Mouse (Mus musculus) kidney, postnatal 36 days (tissue): ENCODE data around the gene Thbs3.

Experiments
- DNase-seq, 2 experiments: peaks; one replicate each; pipeline ENCODE4 v3.0.0; 2021 to 2022; ENCODE audit warnings: mixed read lengths in 2 of 2

Thbs3 gene

DNA sequence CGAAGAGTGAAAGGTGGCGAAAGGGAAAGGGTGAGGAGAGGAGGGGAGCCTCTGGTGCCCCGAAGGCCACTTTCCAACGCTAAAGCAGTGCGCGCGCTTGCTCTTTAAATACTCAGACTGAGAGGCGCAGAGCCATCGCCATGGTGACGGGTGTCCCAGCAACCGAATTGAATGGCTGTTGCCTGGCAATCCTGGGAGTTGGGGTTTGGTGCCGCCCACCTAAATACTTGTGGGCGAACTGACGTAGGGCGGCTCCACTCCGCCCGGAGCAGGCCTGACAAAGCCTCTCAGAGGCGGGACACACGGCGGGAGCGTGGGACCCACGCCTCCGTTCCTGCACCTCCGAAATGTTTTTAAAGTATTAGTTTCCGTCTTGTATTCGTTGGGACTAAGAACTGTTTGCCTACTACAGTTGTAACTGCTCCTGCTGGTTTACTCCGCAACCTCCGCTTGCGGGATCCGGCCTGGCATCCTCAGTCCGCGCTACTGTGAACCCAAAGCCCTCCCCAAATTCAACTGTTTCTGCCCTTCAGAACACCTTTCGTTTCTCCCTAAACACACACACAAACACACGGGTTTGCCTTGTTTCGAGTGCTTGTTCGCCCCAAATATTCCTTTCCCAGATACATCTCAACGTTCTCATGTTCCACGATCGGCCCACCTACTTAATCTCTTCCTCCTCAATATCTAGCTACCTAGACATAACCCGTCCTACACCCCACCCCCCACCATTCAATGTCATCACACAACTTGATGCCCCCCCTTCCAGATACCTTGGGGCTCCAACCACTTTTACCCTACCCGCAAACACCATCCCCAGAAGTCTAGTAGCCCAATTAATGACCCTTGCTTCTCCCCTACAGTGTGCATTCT is 12.6 kb downstream of the Thbs3 start:
- peak; percentile 92 to 94 for DNase-seq

DNA sequence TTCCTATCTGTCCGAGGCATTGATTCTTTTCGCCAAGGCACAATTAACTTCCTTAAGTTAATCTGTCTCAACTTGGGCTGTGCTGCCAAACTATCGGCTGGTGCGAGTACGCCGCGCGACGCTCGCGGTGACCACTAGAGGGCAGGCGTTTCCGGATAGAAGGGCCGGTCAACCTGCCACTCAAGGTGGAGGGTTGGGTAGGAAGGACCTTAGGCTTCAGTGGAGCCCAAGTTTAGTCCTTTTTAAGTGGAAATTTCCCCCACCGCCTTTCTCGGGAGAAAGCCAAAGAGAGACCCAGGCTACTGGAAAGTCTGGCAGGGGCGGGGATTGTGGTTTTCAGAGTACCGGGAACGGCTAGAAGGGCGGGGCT is 13.2 kb downstream of the Thbs3 start:
- peak; percentile 91 to 94 for DNase-seq

DNA sequence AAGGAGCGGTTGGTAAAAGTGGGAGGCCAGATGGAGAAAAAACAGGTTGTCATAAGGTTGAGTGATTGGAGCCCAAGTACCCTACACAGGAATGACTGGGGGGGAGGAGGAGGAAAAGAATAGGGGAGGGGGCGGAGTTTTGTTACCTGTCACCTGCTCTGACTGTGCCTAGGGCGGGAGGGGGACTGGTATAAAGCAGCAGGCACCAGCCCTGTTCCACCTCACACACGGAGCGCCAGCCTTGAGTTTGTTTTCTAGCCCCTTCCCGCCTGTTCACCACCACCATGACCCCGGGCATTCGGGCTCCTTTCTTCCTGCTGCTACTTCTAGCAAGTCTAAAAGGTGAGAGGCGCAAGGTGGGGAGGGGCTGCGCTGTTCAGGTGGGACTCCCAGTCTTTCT is 13.9 kb downstream of the Thbs3 start, which contains the start of gene Muc1:
TSS of gene Muc1 (plus strand) at position 222 of the 400 bp plus-strand sequence.
- peak; percentile 48 to 51 for DNase-seq

DNA sequence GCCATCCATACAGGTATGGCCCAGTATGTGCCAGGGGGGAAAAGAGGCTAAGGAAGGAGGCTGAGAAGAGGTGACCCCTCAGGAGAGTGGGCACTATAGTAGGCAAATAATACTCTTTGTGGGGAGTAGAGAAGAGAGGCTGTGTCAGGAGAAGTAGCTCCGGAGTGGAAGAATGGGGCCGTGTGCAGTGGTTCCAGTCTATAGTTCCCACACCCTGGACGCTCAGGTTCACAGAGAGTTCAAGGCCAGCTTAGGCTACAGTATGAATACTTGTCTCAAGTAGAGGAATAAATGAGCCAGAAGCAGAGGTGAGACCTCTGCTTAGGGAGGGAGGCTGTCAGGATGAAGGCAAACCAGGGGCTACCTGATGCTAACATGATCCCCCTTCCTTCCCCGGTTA is 14.3 kb downstream of the Thbs3 start:
- DNase-seq, result no peak

DNA sequence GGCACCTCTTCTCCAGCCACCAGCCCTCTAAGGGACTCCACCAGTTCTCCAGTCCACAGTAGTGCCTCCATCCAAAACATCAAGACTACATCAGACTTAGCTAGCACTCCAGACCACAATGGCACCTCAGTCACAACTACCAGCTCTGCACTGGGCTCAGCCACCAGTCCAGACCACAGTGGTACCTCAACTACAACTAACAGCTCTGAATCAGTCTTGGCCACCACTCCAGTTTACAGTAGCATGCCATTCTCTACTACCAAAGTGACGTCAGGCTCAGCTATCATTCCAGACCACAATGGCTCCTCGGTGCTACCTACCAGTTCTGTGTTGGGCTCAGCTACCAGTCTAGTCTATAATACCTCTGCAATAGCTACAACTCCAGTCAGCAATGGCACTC is 15.6 kb downstream of the Thbs3 start:
- DNase-seq, result no peak

DNA sequence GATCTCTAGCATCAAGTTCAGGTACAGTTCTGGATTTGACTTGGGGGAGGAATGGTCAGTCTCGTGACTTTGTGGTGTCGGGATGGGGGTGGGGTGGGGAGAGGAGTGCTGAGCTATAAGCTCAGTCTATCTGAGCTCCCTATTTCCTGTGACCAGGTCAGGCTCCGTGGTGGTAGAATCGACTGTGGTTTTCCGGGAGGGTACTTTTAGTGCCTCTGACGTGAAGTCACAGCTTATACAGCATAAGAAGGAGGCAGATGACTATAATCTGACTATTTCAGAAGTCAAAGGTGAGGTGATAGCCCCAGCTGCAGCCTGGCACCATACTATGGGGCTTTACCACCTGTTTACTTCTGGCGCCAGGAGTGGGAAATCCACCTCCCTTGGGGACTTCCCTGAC is 16.4 kb downstream of the Thbs3 start:
- DNase-seq, result no peak

DNA sequence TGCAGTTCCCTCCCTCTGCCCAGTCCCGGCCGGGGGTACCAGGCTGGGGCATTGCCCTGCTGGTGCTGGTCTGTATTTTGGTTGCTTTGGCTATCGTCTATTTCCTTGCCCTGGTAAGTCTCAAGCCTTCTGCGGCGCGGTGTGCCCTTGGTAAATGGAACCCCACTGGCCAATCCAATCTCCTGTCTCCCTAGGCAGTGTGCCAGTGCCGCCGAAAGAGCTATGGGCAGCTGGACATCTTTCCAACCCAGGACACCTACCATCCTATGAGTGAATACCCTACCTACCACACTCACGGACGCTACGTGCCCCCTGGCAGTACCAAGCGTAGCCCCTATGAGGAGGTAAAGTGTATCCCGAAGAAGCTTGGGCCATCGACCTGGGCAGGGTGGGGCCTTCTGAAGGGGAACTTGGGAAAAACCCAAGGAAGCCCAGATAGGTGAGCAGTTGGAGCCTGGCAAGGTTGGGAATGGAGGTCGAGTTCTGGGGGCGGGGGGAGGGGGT is 16.8 kb downstream of the Thbs3 start:
- no peak for DNase-seq

DNA sequence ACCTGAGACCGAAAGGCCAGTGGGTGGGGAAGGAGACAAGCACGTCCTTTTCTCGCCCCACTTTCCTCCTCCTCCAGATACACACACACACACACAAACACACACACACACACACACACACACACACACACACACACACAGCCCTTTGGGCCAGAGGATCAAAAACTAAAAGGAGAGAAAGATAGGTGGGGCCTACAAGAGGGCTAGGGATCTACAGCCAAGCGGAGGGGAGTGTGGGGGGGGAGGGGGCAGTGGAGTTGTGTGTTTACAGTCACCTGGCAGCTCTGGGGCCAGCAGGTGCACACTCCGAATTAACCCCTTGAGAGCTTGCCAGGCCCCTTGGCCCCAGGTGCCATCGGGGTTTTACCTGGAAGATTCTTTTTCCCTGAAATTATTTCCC is 17.6 kb downstream of the Thbs3 start:
- no peak for DNase-seq

DNA sequence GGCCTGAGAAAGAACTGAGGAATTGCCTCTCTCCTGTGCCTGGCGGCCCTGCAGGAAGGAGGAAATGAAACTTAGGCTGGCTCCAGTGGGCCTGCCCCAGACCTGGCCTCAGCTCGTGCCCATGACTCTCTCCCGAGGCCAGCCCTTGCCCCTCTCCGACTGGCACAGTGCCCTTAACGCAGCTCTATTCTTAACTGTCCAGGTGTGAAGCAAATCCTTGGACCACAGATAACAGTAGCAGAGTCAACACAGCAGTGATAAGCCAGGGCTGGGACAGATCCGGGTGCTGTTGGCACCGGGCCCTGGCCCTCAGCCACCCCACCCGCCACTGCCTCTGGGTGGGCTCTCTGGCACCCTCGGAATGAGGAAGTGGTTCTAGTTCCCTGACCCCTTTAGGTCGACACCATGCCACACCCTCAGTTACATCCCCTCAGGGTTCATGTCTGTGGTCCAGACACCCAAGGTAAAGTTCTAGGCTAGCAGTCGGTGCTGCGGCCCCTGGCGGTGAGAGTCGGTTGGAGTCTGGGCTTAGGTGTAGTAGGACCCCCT is 18.7 kb downstream of the Thbs3 start:
- DNase-seq, result peak in 1 of 2 experiments; percentile 38

DNA sequence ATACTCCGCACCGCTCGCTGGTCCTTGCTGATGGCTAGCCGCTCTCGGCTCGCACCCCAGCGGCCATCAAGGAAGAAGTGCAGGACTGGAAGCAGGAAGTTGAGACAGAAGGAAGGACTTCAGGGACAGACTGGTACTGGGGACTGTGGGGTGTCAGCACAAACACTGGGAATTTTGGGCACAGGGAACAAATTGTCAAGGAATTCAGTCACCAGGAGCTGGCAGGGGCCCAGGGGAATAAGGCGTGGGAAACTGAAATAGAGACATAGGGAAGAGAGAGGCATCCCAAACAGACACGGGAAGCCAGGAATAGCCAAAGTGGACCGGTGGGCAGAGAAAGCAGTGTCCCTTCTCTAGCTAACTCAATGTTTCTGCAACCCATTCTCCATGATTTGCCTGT is 21.5 kb downstream of the Thbs3 start:
- DNase-seq, result no peak

DNA sequence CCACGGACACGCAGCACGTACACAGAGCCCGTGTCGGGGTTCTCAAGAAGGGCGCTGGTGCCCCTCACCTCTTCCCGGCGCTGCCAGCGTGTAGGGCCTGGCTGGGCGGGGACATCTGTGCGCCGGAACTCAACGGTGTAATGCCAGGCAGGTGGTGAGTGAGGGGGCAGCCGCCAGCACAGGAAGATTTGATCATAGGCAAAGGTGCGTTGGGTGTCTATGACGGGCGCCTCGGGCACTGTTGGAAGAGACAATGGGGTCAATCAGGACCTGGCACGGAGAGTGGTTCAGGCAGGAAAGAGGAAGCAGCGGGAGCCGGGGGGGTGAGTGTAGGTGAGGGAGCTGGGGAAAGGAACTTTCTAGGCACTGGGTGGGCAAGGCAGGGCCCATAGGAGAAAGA is 22.7 kb downstream of the Thbs3 start:
- no peak for DNase-seq

DNA sequence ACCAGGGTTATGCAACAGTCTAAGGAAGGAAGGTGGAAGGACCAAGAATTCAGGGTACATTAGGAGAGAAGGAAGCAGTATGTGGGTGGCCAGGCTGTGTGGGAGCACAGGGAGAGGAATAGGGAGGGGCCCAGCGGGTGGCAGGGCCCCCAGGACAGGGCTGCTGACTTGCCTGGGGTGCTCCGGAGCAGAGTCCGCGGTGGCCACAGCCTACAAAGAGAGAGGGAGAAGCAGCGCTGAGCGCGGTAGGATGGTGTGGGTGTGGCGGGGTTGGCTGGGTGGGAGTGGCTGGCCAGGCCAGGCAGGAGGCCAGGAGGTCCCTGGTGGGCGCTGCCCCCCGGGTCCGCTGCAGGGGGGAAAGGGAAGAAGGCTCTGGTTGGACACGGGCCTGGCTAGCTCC is 23.5 kb downstream of the Thbs3 start:
- peak in 1 of 2 experiments; percentile 53 for DNase-seq

DNA sequence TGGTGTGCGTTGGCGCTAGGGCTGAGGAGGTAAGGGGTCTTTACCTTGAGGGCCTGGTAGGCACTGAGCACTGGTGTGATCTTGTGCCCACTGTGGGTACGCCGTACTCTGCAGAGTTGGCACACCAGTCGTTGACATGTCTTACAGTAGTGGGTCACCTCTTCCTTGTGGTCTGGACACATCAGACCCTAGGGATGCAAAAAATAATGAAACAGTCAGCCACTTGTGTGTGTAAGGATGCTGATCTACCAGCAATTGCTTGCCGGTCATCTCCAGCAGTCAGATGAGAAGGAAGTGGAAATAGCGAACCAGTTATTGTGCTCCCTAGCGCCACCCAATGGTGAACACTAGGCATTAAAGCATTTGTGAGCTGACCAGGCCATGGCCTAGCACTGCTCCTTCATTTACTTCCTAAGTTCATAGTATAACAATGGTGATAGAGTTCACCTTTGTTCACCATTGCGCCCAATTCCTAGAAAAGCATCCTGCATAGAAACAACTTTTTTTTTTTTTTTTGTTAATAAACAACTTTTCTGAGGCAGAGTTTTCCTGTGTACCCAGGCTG is 27.4 kb downstream of the Thbs3 start:
- peak; percentile 71 to 87 for DNase-seq

DNA sequence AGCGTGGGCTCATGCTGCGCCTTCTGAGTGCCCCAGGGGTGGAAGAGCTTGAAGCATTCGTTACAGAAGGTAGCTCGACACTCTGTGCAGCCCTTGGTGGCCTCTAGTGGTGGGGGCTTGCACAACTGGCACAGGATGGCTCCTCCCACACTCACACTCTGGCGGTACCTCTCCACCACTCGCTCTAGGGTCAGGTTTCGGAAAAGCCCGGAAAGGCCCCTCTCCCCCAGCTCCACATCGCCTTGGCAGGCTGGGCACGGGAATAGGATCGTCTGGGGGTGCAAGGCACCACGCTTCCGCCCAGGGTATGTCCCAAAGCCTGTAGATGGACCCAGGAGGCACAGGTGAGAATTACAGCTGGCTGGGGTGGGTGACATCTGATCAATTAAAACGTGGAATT is 28.6 kb downstream of the Thbs3 start:
- DNase-seq, result peak; percentile 64 to 79

DNA sequence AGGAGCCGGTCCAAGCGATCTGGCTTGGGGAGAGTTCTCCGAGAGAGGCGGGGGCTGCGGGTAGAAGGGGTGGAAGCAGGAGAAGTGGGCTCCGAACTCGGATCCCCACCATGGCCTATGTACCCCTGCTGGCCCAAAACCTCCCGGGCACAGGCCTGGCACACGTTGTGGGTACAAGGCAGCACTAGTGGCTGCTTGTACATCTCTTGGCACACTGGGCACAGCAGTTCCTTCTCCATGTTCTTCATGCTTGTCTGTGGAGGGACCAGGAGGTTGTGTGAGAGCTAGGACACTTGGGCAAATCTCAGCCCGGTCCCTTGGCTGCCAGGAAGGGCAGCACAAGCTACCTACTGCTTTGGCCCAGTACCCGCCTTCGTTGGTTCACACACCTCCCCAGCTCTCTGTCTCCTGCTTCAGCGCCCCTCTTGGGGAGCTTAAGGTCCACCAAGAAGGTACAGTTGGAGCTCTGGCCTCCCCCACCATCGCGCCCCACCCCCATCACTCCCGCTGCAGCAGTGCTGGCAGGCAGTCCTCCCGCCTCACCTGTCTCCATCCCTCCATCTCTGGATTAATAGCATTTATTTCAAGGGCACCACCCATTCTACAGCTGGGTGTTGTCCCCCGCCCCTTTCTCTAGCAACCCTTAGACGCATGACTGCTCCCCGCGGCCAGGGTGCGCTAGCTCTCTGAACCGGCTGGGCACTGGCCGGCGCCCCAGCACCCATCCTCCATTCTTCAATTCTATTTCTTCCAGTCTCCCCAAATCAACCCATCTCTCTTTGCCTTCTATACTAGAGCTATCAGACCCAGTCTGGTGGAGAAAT is 29.4 kb downstream of the Thbs3 start:
- DNase-seq, result peak; percentile 62 to 79

DNA sequence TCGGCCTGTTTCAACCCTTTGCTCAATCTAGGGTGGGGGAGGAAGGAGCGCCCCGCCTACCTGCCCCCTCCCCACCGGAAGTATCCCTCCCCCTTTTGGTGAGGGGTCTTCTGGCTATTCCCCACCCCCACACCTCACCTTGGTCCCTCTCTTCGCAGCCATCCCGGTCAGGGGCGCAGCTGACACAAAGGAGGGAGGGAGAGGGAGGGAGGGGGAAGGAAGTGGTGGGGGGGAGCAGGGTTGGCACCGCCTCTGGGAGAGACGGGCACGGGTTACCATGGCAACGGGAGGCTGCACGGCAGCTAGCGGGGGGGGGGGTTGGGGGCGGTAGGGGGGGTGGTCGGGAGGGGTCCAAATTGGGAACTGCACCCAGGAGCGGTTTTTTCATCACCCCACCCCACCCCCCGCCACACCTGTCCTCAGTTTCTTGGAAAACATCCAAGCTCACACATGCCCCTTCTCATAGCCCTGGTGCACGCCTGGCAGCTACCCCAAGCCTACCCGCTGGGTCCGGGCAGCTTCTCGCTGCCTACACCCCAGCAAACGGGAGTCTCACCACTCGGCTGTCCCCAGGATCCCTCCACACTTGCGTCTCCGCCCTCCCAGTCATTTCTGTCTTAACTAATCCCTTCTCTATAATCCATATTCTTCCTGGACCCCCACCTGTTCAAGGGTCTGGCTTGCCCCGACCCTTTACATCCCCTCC is 30.2 kb downstream of the Thbs3 start:
- DNase-seq, result peak in 1 of 2 experiments; percentile 43

DNA sequence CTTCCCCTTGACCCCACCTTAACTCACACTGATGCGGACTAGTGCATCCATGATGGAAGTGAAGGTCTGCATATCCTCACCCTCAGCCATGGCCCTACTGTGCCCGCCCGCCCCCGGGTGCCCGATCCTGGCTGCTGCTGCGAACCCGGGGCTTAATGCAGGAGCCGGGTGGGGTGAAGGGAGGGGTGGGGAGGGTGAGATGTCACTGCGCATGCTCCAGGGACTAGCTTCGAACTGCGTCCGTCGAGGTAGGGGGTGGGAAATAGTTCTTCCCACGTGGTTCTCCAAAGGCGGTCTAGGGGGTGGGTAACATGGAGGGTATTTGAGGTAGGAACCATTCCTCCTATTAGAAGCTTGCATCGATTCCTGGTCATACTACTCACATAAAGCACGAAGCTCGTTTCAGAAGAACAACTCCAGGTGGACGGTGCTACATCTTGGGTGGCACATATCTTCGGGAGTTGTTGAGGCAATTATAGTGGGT is 30.8 kb downstream of the Thbs3 start, which contains the start of gene Krtcap2:
TSS of gene Krtcap2 (plus strand) at position 279 of the 484 bp plus-strand sequence.
- DNase-seq, result peak in 1 of 2 experiments; percentile 35

DNA sequence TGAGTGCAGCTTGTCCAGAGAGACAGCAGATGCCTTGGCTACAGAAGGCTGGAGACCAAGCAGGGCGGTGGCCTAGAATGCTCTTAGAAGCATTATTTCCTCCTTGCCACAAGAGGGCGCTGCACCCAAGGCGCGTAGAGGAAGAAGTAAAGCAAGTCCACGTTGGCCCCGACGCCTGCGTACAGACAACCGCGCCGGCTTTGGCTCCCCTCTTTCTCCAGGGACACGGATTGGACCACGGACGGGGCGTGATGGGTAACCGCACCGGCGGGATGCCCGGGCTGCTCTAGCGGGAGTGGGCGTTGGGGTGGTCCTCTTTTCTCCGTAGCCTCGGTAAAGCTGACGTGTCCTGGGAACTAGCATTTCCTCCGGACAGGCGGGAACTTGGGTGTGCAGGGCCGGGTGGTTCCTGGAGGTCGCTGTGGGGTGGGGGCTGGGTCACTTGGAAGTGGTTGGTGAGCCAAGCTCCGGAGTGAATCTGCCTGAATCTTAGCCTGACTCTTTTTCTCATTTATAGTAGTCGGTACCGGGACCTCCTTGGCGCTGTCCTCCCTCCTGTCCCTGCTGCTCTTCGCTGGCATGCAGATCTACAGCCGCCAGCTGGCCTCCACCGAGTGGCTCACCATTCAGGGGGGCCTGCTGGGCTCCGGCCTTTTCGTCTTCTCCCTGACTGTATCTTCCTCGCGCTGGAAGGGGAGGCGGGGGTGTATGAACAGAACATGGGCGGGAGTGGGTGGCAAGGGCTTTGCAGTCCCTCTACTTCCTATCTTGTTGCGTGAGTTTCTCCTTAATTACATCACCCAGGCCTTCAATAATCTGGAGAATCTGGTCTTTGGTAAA is 31.5 kb downstream of the Thbs3 start, which contains the start of gene Trim46:
TSS of gene Trim46 (minus strand) at position 49 of the 840 bp plus-strand sequence.
- peak; percentile 92 to 93 for DNase-seq

DNA sequence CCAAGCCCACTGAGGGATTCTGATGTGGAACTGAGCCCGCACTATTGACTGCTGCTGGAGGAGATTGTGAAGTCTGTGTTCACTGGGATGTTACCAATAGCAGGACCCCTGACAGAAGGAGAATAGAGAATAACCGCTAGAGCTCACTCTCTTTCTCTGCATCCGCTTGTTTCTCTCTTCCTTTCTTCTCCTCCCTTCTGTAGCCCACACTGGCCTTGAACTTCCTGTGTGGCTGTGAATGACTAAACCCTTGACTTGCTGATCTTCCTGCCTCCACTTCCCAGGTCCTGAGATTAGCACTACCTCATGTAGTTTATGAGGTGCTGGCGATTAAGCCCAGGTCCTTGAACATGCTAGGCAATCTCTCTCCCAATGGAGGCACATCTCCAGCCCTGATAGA is 32.5 kb downstream of the Thbs3 start:
- no peak for DNase-seq

DNA sequence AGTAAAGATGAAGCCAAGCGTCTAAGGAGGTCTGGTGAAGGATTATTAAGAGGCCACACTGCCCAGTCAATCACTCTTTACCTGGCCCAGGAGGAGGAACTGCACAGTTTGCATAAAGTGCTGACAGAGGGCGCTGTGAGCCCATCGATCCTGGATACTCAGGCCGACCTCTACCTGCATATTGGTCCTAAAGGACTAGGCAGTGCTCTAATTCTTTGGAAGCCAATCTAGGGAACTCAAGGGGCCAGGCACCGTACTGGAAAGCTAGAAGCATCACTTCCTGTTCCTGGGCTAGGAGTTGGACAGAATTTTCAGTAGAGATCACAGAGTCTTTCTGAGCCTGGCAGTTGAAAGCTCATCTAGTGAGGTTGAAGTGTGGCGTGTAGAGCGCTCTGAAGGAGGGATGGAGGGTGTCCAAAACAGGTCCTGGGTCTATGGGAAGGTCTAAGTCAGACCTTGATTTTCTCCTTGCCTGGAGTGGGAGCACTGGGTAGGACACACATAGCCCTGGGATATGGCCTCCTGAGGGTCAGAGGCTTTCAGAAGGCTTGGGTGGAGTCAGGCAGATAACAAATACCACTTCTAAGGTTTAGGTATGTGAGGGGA is 35.6 kb downstream of the Thbs3 start:
- DNase-seq, result peak; percentile 88 to 91
